Mouse (Mus musculus) liver, embryonic 11.5 days (tissue): ENCODE results near the gene Rnase2a. TPM values are rescaled to one million over a fixed set of nuclear protein-coding genes. Genes with fewer than 3 reads are reported as not detected.
"Not testable (repeated sequence)": the region's sequence is repeated elsewhere in the genome, so short reads cannot be mapped to it uniquely, and the experiment has no call there.

Experiments
- ATAC-seq: fragments of 200-750 bp; cut with Nextera tagmentation; replicated peaks from 2 replicates; pipeline ENCODE4 v1.8.0; 2017; ENCODE audit warnings: moderate number of reproducible peaks, mild to moderate bottlenecking, moderate TSS enrichment, moderate library complexity; ENCODE audit not compliant: low FRiP score
- DNase-seq: peaks from one replicate; pipeline ENCODE4 v3.0.0-alpha.2; 2017; ENCODE audit warnings: low spot score
- H3K27ac ChIP-seq: fragments of 300-500 bp; sonication (generic); 2 replicates; pipeline ENCODE4 v1.5.1; 2014; ENCODE audit warnings: mild to moderate bottlenecking, low read depth, low read length, control low read depth
- H3K27me3 ChIP-seq: fragments of 300-500 bp; sonication (generic); replicated peaks from 2 replicates; pipeline ENCODE4 v1.6.1; 2014; ENCODE audit warnings: low read length, mixed read lengths; ENCODE audit not compliant: control insufficient read depth, insufficient read depth
- H3K36me3 ChIP-seq: fragments of 300-500 bp; sonication (generic); 2 replicates; pipeline ENCODE4 v1.6.1; 2014; ENCODE audit warnings: mild to moderate bottlenecking, low read length, moderate library complexity, mixed read lengths; ENCODE audit not compliant: control insufficient read depth, insufficient read depth
- H3K4me1 ChIP-seq: fragments of 300-500 bp; sonication (generic); replicated peaks from 2 replicates; pipeline ENCODE4 v1.6.1; 2014; ENCODE audit warnings: low read length, mixed read lengths; ENCODE audit not compliant: control insufficient read depth, insufficient read depth
- H3K4me2 ChIP-seq: fragments of 300-500 bp; sonication (generic); 2 replicates; pipeline ENCODE4 v1.6.1; 2014; ENCODE audit warnings: mild to moderate bottlenecking, control low read depth, moderate library complexity
- H3K4me3 ChIP-seq: fragments of 300-500 bp; sonication (generic); 2 replicates; pipeline ENCODE4 v1.5.1; 2014; ENCODE audit warnings: low read depth, low read length, control low read depth
- H3K9ac ChIP-seq: fragments of 300-500 bp; sonication (generic); 2 replicates; pipeline ENCODE4 v1.6.1; 2014; ENCODE audit warnings: low read depth, low read length, control low read depth
- H3K9me3 ChIP-seq: fragments of 300-500 bp; sonication (generic); 2 replicates; pipeline ENCODE4 v1.6.1; 2016; ENCODE audit warnings: low read length, inconsistent platforms, mixed read lengths; ENCODE audit not compliant: control insufficient read depth
- WGBS: fragments of 180-500 bp; shearing (Covaris S2); extraction: QIAGEN DNeasy Blood & Tissue Kit; methylation state at CpG from one replicate; pipeline ENCODE4 v1.1.7; 2014; 5-methylcytosine and 5-hydroxymethylcytosine counted together
- polyA plus RNA-seq: library from polyadenylated mRNA; unstranded; fragments of >200 nt; fragmentation: Nextera tagmentation; extraction: Ambion mirVana; gene quantifications from 2 replicates; pipeline ENCODE4 v1.2.1, GENCODE M21; 2014

Rnase2a gene
- polyA plus RNA-seq, 1 experiment from 2014 or later, result not detected

GRCm38 (mm10) chr14:51252206-51252605 lies 3.7 kb downstream of the Rnase2a start:
- H3K4me1 ChIP-seq, H3K9ac ChIP-seq, H3K4me2 ChIP-seq, DNase-seq, H3K27ac ChIP-seq, H3K9me3 ChIP-seq, H3K27me3 ChIP-seq, H3K36me3 ChIP-seq, H3K4me3 ChIP-seq, ATAC-seq: not testable (repeated sequence)

- no peaks in the 10 kb centered on the region for H3K27me3 ChIP-seq
- H3K4me2 ChIP-seq, result no peak overlapping the region
- no peaks in the 10 kb centered on the region for H3K4me1 ChIP-seq
- no peaks in the 10 kb centered on the region for H3K9me3 ChIP-seq
- ATAC-seq, result no peak
- H3K4me3 ChIP-seq, result no peak overlapping the region
- H3K9ac ChIP-seq, result no peak overlapping the region
- 64% methylated on average over 3 of the region's 3 CpGs for WGBS
- no peak overlapping the region for H3K27ac ChIP-seq
- no peaks in the 10 kb centered on the region for H3K36me3 ChIP-seq
- no peak for DNase-seq
Measured at GRCm38 (mm10) chr14:51250348-51250747, 5.6 kb downstream of the Rnase2a start.

GRCm38 (mm10) chr14:51247736-51248135 lies 8.2 kb downstream of the Rnase2a start:
- no peak for ATAC-seq
- H3K4me3 ChIP-seq, result no peak overlapping the region
- H3K9ac ChIP-seq, result no peak overlapping the region
- no peaks in the 10 kb centered on the region for H3K36me3 ChIP-seq
- H3K27me3 ChIP-seq, result no peaks in the 10 kb centered on the region
- H3K9me3 ChIP-seq, result no peaks in the 10 kb centered on the region
- no peak overlapping the region for H3K4me2 ChIP-seq
- 80% methylated on average over 1 of the region's 1 CpGs for WGBS
- H3K4me1 ChIP-seq, result no peaks in the 10 kb centered on the region
- H3K27ac ChIP-seq, result no peak overlapping the region
- no peak for DNase-seq

- DNase-seq, result no peak
- H3K36me3 ChIP-seq, result no peaks in the 10 kb centered on the region
- ATAC-seq, result no peak
Measured at GRCm38 (mm10) chr14:51240899-51241298, 15.0 kb downstream of the Rnase2a start.

GRCm38 (mm10) chr14:51237488-51237887 lies 18.4 kb downstream of the Rnase2a start:
- not testable (repeated sequence) for H3K36me3 ChIP-seq, H3K9me3 ChIP-seq, H3K9ac ChIP-seq, H3K27ac ChIP-seq, H3K4me3 ChIP-seq, ATAC-seq, H3K27me3 ChIP-seq, H3K4me1 ChIP-seq, DNase-seq, H3K4me2 ChIP-seq
- WGBS, result 73% methylated on average over 1 of the region's 1 CpGs

More at GRCm38 (mm10) chr14:51240899-51241298, 15.0 kb downstream of the Rnase2a start:
- H3K4me2 ChIP-seq, result no peak overlapping the region
- no peak overlapping the region for H3K4me3 ChIP-seq
- H3K4me1 ChIP-seq, result no peaks in the 10 kb centered on the region
- H3K27ac ChIP-seq, result no peak overlapping the region
- H3K9ac ChIP-seq, result no peak overlapping the region
- no peaks in the 10 kb centered on the region for H3K27me3 ChIP-seq
- H3K9me3 ChIP-seq, result no peaks in the 10 kb centered on the region

GRCm38 (mm10) chr14:51229657-51230056 lies 26.3 kb downstream of the Rnase2a start:
- not testable (repeated sequence) for H3K9me3 ChIP-seq, ATAC-seq, H3K27ac ChIP-seq, H3K4me2 ChIP-seq, H3K9ac ChIP-seq, H3K4me1 ChIP-seq, H3K27me3 ChIP-seq, H3K36me3 ChIP-seq, DNase-seq, H3K4me3 ChIP-seq
- 59% methylated on average over 4 of the region's 4 CpGs for WGBS

GRCm38 (mm10) chr14:51220075-51220474 lies 35.8 kb downstream of the Rnase2a start:
- not testable (repeated sequence) for H3K36me3 ChIP-seq, H3K4me1 ChIP-seq, DNase-seq, H3K4me3 ChIP-seq, H3K27me3 ChIP-seq, H3K9ac ChIP-seq, H3K9me3 ChIP-seq, H3K27ac ChIP-seq, ATAC-seq, H3K4me2 ChIP-seq
- 79% methylated on average over 3 of the region's 3 CpGs for WGBS

Other genes with a start within 250 kb of the Rnase2a start
- not detected in 2 replicates for gene Rnase10, start 248.4 kb downstream of the Rnase2a start, polyA plus RNA-seq
- gene Rnase9, start 214.2 kb downstream of the Rnase2a start, polyA plus RNA-seq, result not detected in 2 replicates
- gene Rnase11, start 205.9 kb downstream of the Rnase2a start, polyA plus RNA-seq, result not detected in 2 replicates
- gene Rnase12, start 198.5 kb downstream of the Rnase2a start, polyA plus RNA-seq, result 1.4 and 1.6 TPM in 2 replicates
- gene Olfr750, start 181.7 kb downstream of the Rnase2a start, polyA plus RNA-seq, result not detected in 2 replicates
- gene Rnase4, start 165.0 kb downstream of the Rnase2a start, polyA plus RNA-seq, result 13.3 and 13.6 TPM in 2 replicates
- 3.6 and 4.0 TPM in 2 replicates for gene Ang, start 165.0 kb downstream of the Rnase2a start, polyA plus RNA-seq
- not detected in 2 replicates for gene Eddm3b, start 141.7 kb downstream of the Rnase2a start, polyA plus RNA-seq
- 3.2 and 4.2 TPM in 2 replicates for gene Rnase6, start 132.2 kb downstream of the Rnase2a start, polyA plus RNA-seq
- gene Rnase1, start 109.3 kb downstream of the Rnase2a start, polyA plus RNA-seq, result not detected in 2 replicates
- gene Rnase2b, start 93.9 kb downstream of the Rnase2a start, polyA plus RNA-seq, result not detected in 2 replicates
- gene Ang2, start 57.0 kb downstream of the Rnase2a start, polyA plus RNA-seq, result not detected in 2 replicates
- not detected in 2 replicates for gene Ear14, start 52.7 kb downstream of the Rnase2a start, polyA plus RNA-seq
- gene Gm7247, start 105.6 kb upstream of the Rnase2a start, polyA plus RNA-seq, result not detected in 2 replicates
- gene Vmn2r88, start 154.7 kb upstream of the Rnase2a start, polyA plus RNA-seq, result not detected in 2 replicates
- gene Vmn2r89, start 195.7 kb upstream of the Rnase2a start, polyA plus RNA-seq, result not detected in 2 replicates